Mouse (Mus musculus) midbrain, embryonic 14.5 days (tissue): ENCODE measurements around the gene Msto1. TPM values are rescaled to one million over a fixed set of nuclear protein-coding genes. Genes with fewer than 3 reads are reported as not detected.
"Not testable (repeated sequence)": the region's sequence is repeated elsewhere in the genome, so short reads cannot be mapped to it uniquely, and the experiment has no call there.

Source experiments
- ATAC-seq: fragments of 200-750 bp; cut with Nextera tagmentation; 2 replicates; pipeline ENCODE4 v1.8.0; 2017; ENCODE audit warnings: moderate number of reproducible peaks, moderate library complexity; ENCODE audit not compliant: low FRiP score, low TSS enrichment
- DNase-seq: peaks from one replicate; pipeline ENCODE4 v3.0.0-alpha.2; 2015
- H3K27ac ChIP-seq: fragments of 300-500 bp; sonication (generic); replicated peaks from 2 replicates; pipeline ENCODE4 v1.5.1; 2014; ENCODE audit warnings: mild to moderate bottlenecking, low read depth, low read length, moderate library complexity
- H3K27me3 ChIP-seq: fragments of 300-500 bp; sonication (generic); 2 replicates; pipeline ENCODE4 v1.6.1; 2014; ENCODE audit warnings: low read length, control low read depth, mixed read lengths; ENCODE audit not compliant: control insufficient read depth, insufficient read depth
- H3K36me3 ChIP-seq: fragments of 300-500 bp; sonication (generic); 2 replicates; pipeline ENCODE4 v1.6.1; 2014; ENCODE audit warnings: low read length, control low read depth; ENCODE audit not compliant: control insufficient read depth, insufficient read depth
- H3K4me1 ChIP-seq: fragments of 300-500 bp; sonication (generic); 2 replicates; pipeline ENCODE4 v1.6.1; 2014; ENCODE audit warnings: mild to moderate bottlenecking, antibody characterized with exemption, low read length, control low read depth; ENCODE audit not compliant: control insufficient read depth, insufficient read depth
- H3K4me2 ChIP-seq: fragments of 300-500 bp; sonication (generic); 2 replicates; pipeline ENCODE4 v1.6.1; 2014; ENCODE audit warnings: mild to moderate bottlenecking, low read length, moderate library complexity
- H3K4me3 ChIP-seq: fragments of 300-500 bp; sonication (generic); replicated peaks from 2 replicates; pipeline ENCODE4 v1.5.1; 2014; ENCODE audit warnings: low read depth, low read length
- H3K9ac ChIP-seq: fragments of 300-500 bp; sonication (generic); replicated peaks from 2 replicates; pipeline ENCODE4 v1.6.1; 2014; ENCODE audit warnings: mild to moderate bottlenecking, low read length, moderate library complexity
- H3K9me3 ChIP-seq: fragments of 300-500 bp; sonication (generic); 2 replicates; pipeline ENCODE4 v1.6.1; 2016; ENCODE audit warnings: low read length, control low read depth, mixed read lengths; ENCODE audit not compliant: control insufficient read depth
- WGBS: fragments of 180-500 bp; shearing (Covaris S2); extraction: QIAGEN DNeasy Blood & Tissue Kit; methylation state at CpG from one replicate; pipeline ENCODE4 v1.1.7; 2014; 5-methylcytosine and 5-hydroxymethylcytosine counted together
- polyA plus RNA-seq: library from polyadenylated mRNA; unstranded; fragments of >200 nt; fragmentation: Nextera tagmentation; extraction: Ambion mirVana; gene quantifications from 2 replicates; pipeline ENCODE4 v1.2.1, GENCODE M21; 2014

Msto1 gene
- polyA plus RNA-seq, 1 experiment from 2014 or later: 53.2 TPM

GRCm38 (mm10) chr3:88866735-88867134, 47.1 kb downstream of the Msto1 start:
- not testable (repeated sequence) for H3K4me1 ChIP-seq, ATAC-seq, H3K27ac ChIP-seq, H3K9me3 ChIP-seq, H3K4me2 ChIP-seq, H3K9ac ChIP-seq, H3K27me3 ChIP-seq, DNase-seq, H3K4me3 ChIP-seq
- peaks cover 44% of the 10 kb centered on the region for H3K36me3 ChIP-seq
- whole genome bisulfite sequencing: no CpG with 5 or more reads among the region's 3 CpGs

- H3K9ac ChIP-seq: no peak overlapping the region
- no peak overlapping the region for H3K4me2 ChIP-seq
- DNase-seq (no peak), ATAC-seq (no peak)
- 96% methylated on average over 3 of the region's 3 CpGs for WGBS
- H3K27me3 ChIP-seq: no peaks in the 10 kb centered on the region
- H3K27ac ChIP-seq: no peak overlapping the region
- no peaks in the 10 kb centered on the region for H3K9me3 ChIP-seq
- H3K4me3 ChIP-seq: no peak overlapping the region
- H3K36me3 ChIP-seq: peaks cover 88% of the 10 kb centered on the region
- no peaks in the 10 kb centered on the region for H3K4me1 ChIP-seq
These were observed 51.7 kb downstream of the Msto1 start for GRCm38 (mm10) chr3:88862129-88862528.

GRCm38 (mm10) chr3:88855837-88856236, 58.0 kb downstream of the Msto1 start:
- Histone ChIP-seq H3K27me3 (no peaks in the 10 kb centered on the region), H3K36me3 (peaks cover 63% of the 10 kb centered on the region), H3K9me3 (no peaks in the 10 kb centered on the region), H3K4me1 (no peaks in the 10 kb centered on the region), H3K4me2 (no peak overlapping the region), H3K9ac (no peak overlapping the region), H3K4me3 (no peak overlapping the region), H3K27ac (no peak overlapping the region)
- DNase-seq: no peak
- ATAC-seq: no peak
- WGBS: 93% methylated on average over 6 of the region's 6 CpGs

Other genes with a start within 250 kb of the Msto1 start
- gene Khdc4, start 228.2 kb downstream of the Msto1 start, polyA plus RNA-seq: 68.2 and 91.0 TPM in 2 replicates
- gene Rit1, start 197.2 kb downstream of the Msto1 start, polyA plus RNA-seq: 56.5 and 57.4 TPM in 2 replicates
- gene Syt11, start 138.8 kb downstream of the Msto1 start, polyA plus RNA-seq: 169 and 199 TPM in 2 replicates
- gene Gon4l, start 78.8 kb downstream of the Msto1 start, polyA plus RNA-seq: 14.4 and 18.3 TPM in 2 replicates
- 22.5 and 24.9 TPM in 2 replicates for gene Ash1l, start 36.6 kb upstream of the Msto1 start, polyA plus RNA-seq
- 110 and 138 TPM in 2 replicates for gene Dap3, start 37.2 kb upstream of the Msto1 start, polyA plus RNA-seq
- 90.1 and 107 TPM in 2 replicates for gene Rusc1, start 179.3 kb upstream of the Msto1 start, polyA plus RNA-seq
- not detected in 2 replicates for gene Gm43738, start 187.1 kb upstream of the Msto1 start, polyA plus RNA-seq
- 364 and 475 TPM in 2 replicates for gene Fdps, start 188.0 kb upstream of the Msto1 start, polyA plus RNA-seq
- 0.07 and 0.29 TPM in 2 replicates for gene Pklr, start 222.1 kb upstream of the Msto1 start, polyA plus RNA-seq
- 23.6 and 30.7 TPM in 2 replicates for gene Hcn3, start 246.2 kb upstream of the Msto1 start, polyA plus RNA-seq